Mouse (Mus musculus): ENCODE results near the gene Mettl1.

DNA sequence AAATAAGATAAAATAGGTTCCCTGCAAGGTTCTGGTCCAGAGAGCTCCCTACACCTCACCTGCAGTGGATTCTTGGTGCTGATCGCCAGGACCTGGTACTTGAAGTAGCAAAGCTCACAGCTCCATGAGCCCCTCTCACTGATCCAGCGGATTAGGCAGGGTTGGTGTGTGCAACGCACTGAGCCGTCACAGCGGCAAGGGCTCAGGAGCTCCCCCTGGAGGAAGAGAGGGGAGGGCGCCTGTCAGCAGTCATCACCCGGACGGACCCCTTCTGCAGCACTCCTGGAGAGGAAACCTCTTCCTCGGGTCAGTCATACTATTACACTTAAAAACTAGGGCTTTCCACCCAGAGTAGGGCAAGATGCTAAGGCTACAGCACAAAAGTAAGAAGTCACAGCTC is 16.9 kb downstream of the Mettl1 start:
- TF ChIP-seq GATA1 (IDR thresholded peaks at IDR 0.05; ENCODE audit: borderline replicate concordance, low read length) (no peak), FLI1 (IDR thresholded peaks at IDR 0.05; ENCODE audit: low read length) (no peak)

All from megakaryocyte, embryonic 14.5 days (primary cell).